Mouse (Mus musculus) liver, embryonic 15.5 days (tissue): ENCODE data around the gene Mcat. TPM values are rescaled to one million over a fixed set of nuclear protein-coding genes. Genes with fewer than 3 reads are reported as not detected.

ENCODE experiments used
- ATAC-seq: fragments of 200-750 bp; cut with Nextera tagmentation; 2 replicates; pipeline ENCODE4 v1.8.0; 2017; ENCODE audit warnings: moderate number of reproducible peaks, mild to moderate bottlenecking, moderate library complexity; ENCODE audit not compliant: insufficient read depth
- H3K27ac ChIP-seq: fragments of 300-500 bp; sonication (generic); replicated peaks from 2 replicates; pipeline ENCODE4 v1.5.1; 2015; ENCODE audit warnings: mild to moderate bottlenecking, inconsistent platforms
- H3K27me3 ChIP-seq: fragments of 300-500 bp; sonication (generic); 2 replicates; pipeline ENCODE4 v1.6.1; 2015; ENCODE audit warnings: mild to moderate bottlenecking, inconsistent platforms
- H3K36me3 ChIP-seq: fragments of 300-500 bp; sonication (generic); replicated peaks from 2 replicates; pipeline ENCODE4 v1.6.1; 2015; ENCODE audit warnings: moderate library complexity, mild to moderate bottlenecking, inconsistent platforms
- H3K4me1 ChIP-seq: fragments of 300-500 bp; sonication (generic); replicated peaks from 2 replicates; pipeline ENCODE4 v1.6.1; 2015; ENCODE audit warnings: inconsistent platforms
- H3K4me2 ChIP-seq: fragments of 300-500 bp; sonication (generic); 2 replicates; pipeline ENCODE4 v1.6.1; 2015; ENCODE audit warnings: moderate library complexity, mild to moderate bottlenecking, inconsistent platforms
- H3K4me3 ChIP-seq: fragments of 300-500 bp; sonication (generic); replicated peaks from 2 replicates; pipeline ENCODE4 v1.5.1; 2015; ENCODE audit warnings: mild to moderate bottlenecking, inconsistent platforms
- H3K9ac ChIP-seq: fragments of 300-500 bp; sonication (generic); 2 replicates; pipeline ENCODE4 v1.6.1; 2015; ENCODE audit warnings: moderate library complexity, mild to moderate bottlenecking, inconsistent platforms
- H3K9me3 ChIP-seq: fragments of 300-500 bp; sonication (generic); replicated peaks from 2 replicates; pipeline ENCODE4 v1.6.1; 2016; ENCODE audit warnings: inconsistent platforms
- WGBS: fragments of 180-500 bp; shearing (Covaris S2); methylation state at CpG from one replicate; pipeline ENCODE4 v1.1.7; 2015; ENCODE audit warnings: mixed read lengths; ENCODE audit not compliant: insufficient replicate concordance; 5-methylcytosine and 5-hydroxymethylcytosine counted together
- polyA plus RNA-seq: library from polyadenylated mRNA; unstranded; fragments of >200 nt; fragmentation: Nextera tagmentation; extraction: Ambion mirVana; gene quantifications from 2 replicates; pipeline ENCODE4 v1.2.1, GENCODE M21; 2015

Gene Mcat
- polyA plus RNA-seq, 1 experiment from 2014 or later: 15.4 TPM

DNA sequence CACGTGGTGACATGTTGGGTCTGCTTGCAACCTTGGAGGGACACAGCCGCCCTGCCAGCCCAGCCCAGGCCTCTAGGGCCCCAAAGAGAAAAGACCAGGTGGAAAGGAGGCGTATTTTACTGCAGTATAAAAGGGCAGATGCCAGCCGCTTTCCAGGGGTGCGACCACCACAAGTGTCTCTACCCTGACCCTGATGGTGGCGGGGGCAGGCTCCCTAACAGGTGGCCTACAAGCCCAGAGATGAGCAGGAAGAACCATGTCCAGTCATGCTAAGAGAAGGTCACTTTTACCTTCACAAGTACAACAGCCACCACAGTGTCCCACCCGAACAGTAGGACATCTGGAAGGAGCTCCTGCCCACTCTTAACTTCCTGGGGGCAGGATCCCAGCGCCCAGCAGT lies 12.0 kb upstream of the Mcat start:
- H3K4me2 ChIP-seq: no peak overlapping the region
- H3K9ac ChIP-seq: no peak overlapping the region
- H3K36me3 ChIP-seq: peaks cover 89% of the 10 kb centered on the region
- H3K4me3 ChIP-seq: no peak overlapping the region
- WGBS: 82% methylated on average over 8 of the region's 8 CpGs
- ATAC-seq: no peak
- no peak overlapping the region for H3K27ac ChIP-seq
- no peaks in the 10 kb centered on the region for H3K27me3 ChIP-seq
- no peaks in the 10 kb centered on the region for H3K9me3 ChIP-seq
- no peaks in the 10 kb centered on the region; the same call in 1 of the 2 replicates for H3K4me1 ChIP-seq

DNA sequence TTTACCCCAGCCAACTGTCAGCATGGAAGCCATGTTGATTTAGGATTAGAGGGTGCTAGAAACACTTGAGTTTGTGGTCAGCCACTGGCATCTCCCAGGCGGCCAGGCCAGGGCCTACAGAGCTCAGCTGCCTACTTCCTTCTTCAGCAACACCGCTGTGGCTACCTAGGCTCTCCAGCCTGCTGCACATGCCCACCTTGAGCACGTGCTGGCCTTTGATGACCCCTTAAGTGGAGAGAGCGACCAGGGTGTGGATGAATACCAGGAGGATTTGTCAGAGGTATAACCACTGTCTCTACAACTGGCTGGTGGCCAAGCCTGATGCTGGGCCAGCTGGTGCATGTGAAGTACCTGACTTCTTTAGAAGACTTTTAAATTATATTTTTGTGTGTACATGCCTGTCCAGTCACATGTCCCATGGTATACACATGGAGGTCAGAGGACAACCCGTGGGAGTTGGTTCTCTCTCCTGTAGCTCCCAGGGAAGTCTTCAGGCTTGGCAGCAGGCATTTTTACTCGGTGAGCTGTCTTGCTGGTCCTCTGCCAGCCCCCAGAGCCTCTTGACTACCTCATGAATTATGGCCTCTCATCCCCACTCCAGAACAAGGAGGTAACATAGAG lies 11.3 kb upstream of the Mcat start:
- H3K27me3 ChIP-seq: no peaks in the 10 kb centered on the region
- H3K9me3 ChIP-seq: no peaks in the 10 kb centered on the region
- H3K4me2 ChIP-seq: no peak overlapping the region
- no peak overlapping the region for H3K27ac ChIP-seq
- 72% methylated on average over 6 of the region's 6 CpGs for WGBS
- ATAC-seq: no peak
- H3K36me3 ChIP-seq: peaks cover 82% of the 10 kb centered on the region
- H3K4me1 ChIP-seq: peaks cover 4% of the 10 kb centered on the region; the same call in 1 of the 2 replicates
- H3K4me3 ChIP-seq: no peak overlapping the region
- no peak overlapping the region for H3K9ac ChIP-seq

- Histone ChIP-seq H3K4me2 (no peak overlapping the region), H3K36me3 (peaks cover 69% of the 10 kb centered on the region), H3K4me3 (no peak overlapping the region), H3K27me3 (no peaks in the 10 kb centered on the region), H3K27ac (no peak overlapping the region), H3K9me3 (no peaks in the 10 kb centered on the region), H3K4me1 (peaks cover 16% of the 10 kb centered on the region), H3K9ac (no peak overlapping the region)
- no peak for ATAC-seq
- WGBS: 92% methylated on average over 12 of the region's 12 CpGs
Observed at GRCm38 (mm10) chr15:83573606-83574005, 10.0 kb upstream of the Mcat start.

DNA sequence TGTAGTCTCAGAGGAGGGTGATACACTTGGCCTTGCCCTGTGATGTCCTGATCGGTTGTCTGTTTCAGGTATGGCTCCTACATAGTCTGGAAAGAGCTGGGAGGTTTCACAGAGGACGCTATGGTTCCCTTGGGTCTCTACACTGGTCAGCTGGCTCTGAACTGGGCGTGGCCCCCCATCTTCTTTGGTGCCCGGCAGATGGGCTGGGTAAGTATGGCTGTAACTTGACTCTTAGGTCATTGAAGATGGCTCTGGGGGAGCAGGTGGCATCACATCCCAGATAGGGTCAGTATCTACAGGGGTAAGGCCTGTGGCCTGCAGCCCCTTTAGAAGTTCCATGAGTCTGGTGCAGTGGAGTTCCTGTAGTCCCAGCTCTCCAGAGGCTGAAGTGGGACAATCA lies 8.5 kb upstream of the Mcat start:
- Histone ChIP-seq H3K9ac (no peak overlapping the region), H3K4me1 (peaks cover 30% of the 10 kb centered on the region), H3K27ac (no peak overlapping the region), H3K36me3 (peaks cover 55% of the 10 kb centered on the region), H3K4me2 (no peak overlapping the region), H3K27me3 (no peaks in the 10 kb centered on the region), H3K4me3 (no peak overlapping the region), H3K9me3 (no peaks in the 10 kb centered on the region)
- no peak for ATAC-seq
- WGBS: 75% methylated on average over 4 of the region's 4 CpGs

GRCm38 (mm10) chr15:83571636-83572035 lies 8.0 kb upstream of the Mcat start:
- H3K36me3 ChIP-seq: peaks cover 50% of the 10 kb centered on the region
- no peaks in the 10 kb centered on the region for H3K27me3 ChIP-seq
- H3K4me1 ChIP-seq: peaks cover 35% of the 10 kb centered on the region
- no peak overlapping the region for H3K4me3 ChIP-seq
- no peak for ATAC-seq
- 0 out of 2 replicates have a peak overlapping the region, but pooled peaks have one; percentile 6 for H3K27ac ChIP-seq
- H3K4me2 ChIP-seq: no peak overlapping the region
- whole genome bisulfite sequencing: 73% methylated on average over 5 of the region's 5 CpGs
- H3K9me3 ChIP-seq: no peaks in the 10 kb centered on the region
- H3K9ac ChIP-seq: no peak overlapping the region

DNA sequence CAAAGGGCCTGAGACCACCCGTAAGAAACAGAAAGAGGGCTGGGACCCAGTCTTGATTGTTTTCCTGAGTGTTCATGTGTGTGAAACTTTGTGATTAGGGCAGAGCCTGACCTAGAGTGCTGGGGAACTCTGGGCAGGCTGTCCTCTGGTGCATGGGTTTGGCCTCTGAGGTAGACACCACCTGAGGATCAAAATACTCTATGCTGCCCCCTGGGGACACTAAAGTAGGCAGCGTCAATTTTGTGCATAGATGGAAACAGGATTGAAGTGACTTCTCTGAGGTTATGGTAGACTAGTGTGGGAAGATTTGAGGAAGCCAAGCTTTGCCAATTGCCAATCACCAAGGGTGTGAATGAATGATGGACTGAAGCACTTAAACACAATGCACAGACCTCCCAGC lies 7.1 kb upstream of the Mcat start:
- 60% methylated on average over 2 of the region's 2 CpGs for WGBS
- Histone ChIP-seq H3K27ac (no peak overlapping the region), H3K9ac (no peak overlapping the region), H3K4me1 (peaks cover 44% of the 10 kb centered on the region), H3K36me3 (peaks cover 40% of the 10 kb centered on the region), H3K4me2 (no peak overlapping the region), H3K9me3 (no peaks in the 10 kb centered on the region), H3K27me3 (no peaks in the 10 kb centered on the region), H3K4me3 (no peak overlapping the region)
- ATAC-seq: no peak

- H3K27ac ChIP-seq: no peak overlapping the region
- no peak overlapping the region for H3K4me2 ChIP-seq
- no peak overlapping the region for H3K4me3 ChIP-seq
- H3K9me3 ChIP-seq: no peaks in the 10 kb centered on the region
- no peaks in the 10 kb centered on the region for H3K27me3 ChIP-seq
- peaks cover 30% of the 10 kb centered on the region for H3K36me3 ChIP-seq
- no peak overlapping the region for H3K9ac ChIP-seq
- 63% methylated on average over 11 of the region's 11 CpGs for WGBS
- ATAC-seq: no peak
- H3K4me1 ChIP-seq: peaks cover 54% of the 10 kb centered on the region
Observed at GRCm38 (mm10) chr15:83569682-83570081, 6.1 kb upstream of the Mcat start.

DNA sequence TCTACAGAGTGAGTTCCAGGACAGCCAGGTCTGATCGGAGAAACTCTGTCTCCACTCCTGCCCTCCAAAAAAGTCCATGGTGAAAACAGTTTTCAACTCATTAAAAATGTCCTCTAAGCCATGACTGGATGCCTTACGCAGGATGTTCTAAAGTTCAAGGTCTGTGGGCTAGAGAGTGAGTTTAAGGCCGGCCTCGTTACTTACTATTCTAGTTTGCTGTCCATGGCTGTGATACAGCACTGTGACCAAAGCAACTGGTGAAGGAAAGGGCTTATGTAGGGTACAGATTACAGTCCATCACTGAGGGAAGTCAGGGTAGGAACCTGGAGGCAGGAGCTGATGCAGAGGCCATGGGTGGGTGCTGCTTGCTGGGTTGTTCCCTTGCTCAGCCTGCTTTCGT lies 5.0 kb upstream of the Mcat start:
- whole genome bisulfite sequencing: 86% methylated on average over 5 of the region's 5 CpGs
- no peak overlapping the region for H3K27ac ChIP-seq

DNA sequence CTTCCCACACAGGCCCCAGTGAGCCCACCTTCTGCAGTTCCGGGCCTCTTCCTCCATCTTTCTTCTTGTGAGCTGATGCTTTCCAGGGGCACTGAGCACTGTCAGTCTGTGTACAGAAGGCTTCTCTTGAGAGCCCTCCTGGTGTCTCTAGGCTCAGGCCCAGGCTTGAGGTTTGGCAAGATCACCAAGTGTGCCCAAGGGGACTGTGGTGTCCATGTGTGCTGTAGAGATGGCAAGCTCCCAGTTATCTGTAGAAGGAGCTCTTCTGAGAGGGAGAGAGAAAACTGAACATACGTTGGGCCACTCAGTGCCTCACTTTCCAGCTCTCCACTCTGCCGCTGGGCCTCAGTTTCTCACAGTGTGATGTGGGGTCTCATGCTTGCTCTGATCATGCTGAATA lies 4.1 kb upstream of the Mcat start:
- no peak for ATAC-seq
- H3K36me3 ChIP-seq: peaks cover 14% of the 10 kb centered on the region
- 76% methylated on average over 3 of the region's 3 CpGs for WGBS
- peak overlapping the region; percentile 16; the same call in 1 of the 2 replicates for H3K27ac ChIP-seq
- H3K4me3 ChIP-seq: no peak overlapping the region
- H3K4me2 ChIP-seq: no peak overlapping the region
- 0 out of 2 replicates have a peak overlapping the region, but pooled peaks have one; percentile 1 for H3K9ac ChIP-seq
- H3K9me3 ChIP-seq: no peaks in the 10 kb centered on the region
- H3K27me3 ChIP-seq: no peaks in the 10 kb centered on the region
- peaks cover 71% of the 10 kb centered on the region for H3K4me1 ChIP-seq

More for the DNA sequence above, 5.0 kb upstream of the Mcat start:
- ATAC-seq: no peak
- H3K4me3 ChIP-seq: no peak overlapping the region
- H3K4me2 ChIP-seq: no peak overlapping the region
- H3K9ac ChIP-seq: no peak overlapping the region
- peaks cover 64% of the 10 kb centered on the region for H3K4me1 ChIP-seq
- H3K27me3 ChIP-seq: no peaks in the 10 kb centered on the region
- H3K36me3 ChIP-seq: peaks cover 19% of the 10 kb centered on the region
- H3K9me3 ChIP-seq: no peaks in the 10 kb centered on the region

GRCm38 (mm10) chr15:83566006-83566405 lies 2.4 kb upstream of the Mcat start:
- peak overlapping the region; percentile 78 for H3K4me3 ChIP-seq
- H3K4me1 ChIP-seq: peaks cover 83% of the 10 kb centered on the region
- no peaks in the 10 kb centered on the region for H3K9me3 ChIP-seq
- H3K27me3 ChIP-seq: no peaks in the 10 kb centered on the region
- no peaks in the 10 kb centered on the region for H3K36me3 ChIP-seq
- peak overlapping the region; percentile 91 for H3K4me2 ChIP-seq
- ATAC-seq: no peak
- WGBS: 69% methylated on average over 5 of the region's 5 CpGs
- H3K27ac ChIP-seq: peak overlapping the region; percentile 93
- H3K9ac ChIP-seq: peak overlapping the region; percentile 48; the same call in 1 of the 2 replicates

- ATAC-seq: peak; percentile 87
- no peaks in the 10 kb centered on the region for H3K27me3 ChIP-seq
- peak overlapping the region; percentile 91 for H3K4me2 ChIP-seq
- 34% methylated on average over 3 of the region's 3 CpGs for WGBS
- peak overlapping the region; percentile 48 for H3K9ac ChIP-seq
- peaks cover 83% of the 10 kb centered on the region for H3K4me1 ChIP-seq
- H3K4me3 ChIP-seq: peak overlapping the region; percentile 78
- H3K36me3 ChIP-seq: no peaks in the 10 kb centered on the region
- peak overlapping the region; percentile 93 for H3K27ac ChIP-seq
- no peaks in the 10 kb centered on the region for H3K9me3 ChIP-seq
Observed at GRCm38 (mm10) chr15:83565434-83565833, 1.8 kb upstream of the Mcat start.
